Mouse (Mus musculus) heart, adult 2 months (tissue): ENCODE results near the gene Tubal3.

Experiments
- CTCF ChIP-seq: fragments of 200-600 bp; IDR thresholded peaks from 2 replicates; pipeline ENCODE4 v1.8.1; 2022; ENCODE audit warnings: antibody characterized with exemption, mild to moderate bottlenecking, moderate library complexity
- POLR2A ChIP-seq: fragments of 200-500 bp; IDR thresholded peaks from 2 replicates; pipeline ENCODE4 v1.6.1; 2011; ENCODE audit warnings: mild to moderate bottlenecking, low read depth, low read length, control low read depth; ENCODE audit not compliant: insufficient read depth

GRCm38 (mm10) chr13:3877679-3878220 is 40.3 kb upstream of the Tubal3 start:
- no peak for TF ChIP-seq CTCF
- TF ChIP-seq POLR2A, result no peak
